Mouse (Mus musculus): ENCODE measurements around the gene Fam173a. TPM values are rescaled to one million over a fixed set of nuclear protein-coding genes. Genes with fewer than 3 reads are reported as not detected.
"Not testable (repeated sequence)": the region's sequence is repeated elsewhere in the genome, so short reads cannot be mapped to it uniquely, and the experiment has no call there.

Gene Fam173a
- polyA plus RNA-seq, 1 experiment from 2014 or later: 62.2 TPM

DNA sequence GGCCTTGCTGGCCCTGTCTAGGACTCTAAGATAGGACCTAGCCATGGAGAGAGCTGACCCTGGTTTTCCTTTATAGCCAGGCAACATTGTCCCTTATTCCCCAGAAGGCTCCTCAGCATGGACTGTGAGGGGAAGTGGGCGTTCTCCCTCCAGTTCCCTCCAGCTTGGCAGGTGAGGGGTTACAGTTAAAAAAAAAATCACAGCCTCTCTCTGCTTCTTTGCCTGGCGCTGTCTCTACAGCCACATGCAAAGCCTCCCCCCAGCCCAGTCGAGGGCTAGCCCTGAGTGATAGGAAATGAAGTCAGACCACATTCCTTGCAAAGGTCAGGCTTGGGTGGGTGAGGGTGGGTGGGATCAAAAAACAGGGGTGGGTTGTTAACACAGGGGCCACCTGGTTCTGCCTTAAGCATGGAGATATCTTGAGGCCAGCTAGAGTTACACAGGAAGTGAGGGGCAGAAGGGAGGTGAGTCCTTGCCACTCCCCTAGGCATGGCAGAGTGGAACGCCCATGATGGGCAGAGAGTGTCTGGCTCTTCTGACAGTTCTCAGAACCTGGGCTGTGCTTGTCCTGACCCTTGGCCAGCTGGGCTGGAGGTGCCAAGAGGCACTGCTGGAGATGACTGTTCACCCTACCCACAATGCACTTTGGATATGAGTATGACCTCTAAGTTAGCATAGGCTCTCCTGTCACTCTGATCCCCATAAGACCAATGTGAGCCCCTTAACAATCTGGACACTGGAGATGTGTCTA lies 36.9 kb downstream of the Fam173a start:
- H3K4me3 ChIP-seq: no peak overlapping the region
- WGBS: 24% methylated on average over 4 of the region's 4 CpGs
- H3K27ac ChIP-seq (replicated peaks): peak overlapping the region; percentile 51
- H3K27me3 ChIP-seq (replicated peaks): peaks cover 28% of the 10 kb centered on the region; the same call in 1 of the 2 replicates
- peaks cover 24% of the 10 kb centered on the region for H3K4me1 ChIP-seq
- H3K9ac ChIP-seq: no peak overlapping the region
- no peaks in the 10 kb centered on the region for H3K36me3 ChIP-seq
- no peaks in the 10 kb centered on the region for H3K9me3 ChIP-seq
- ATAC-seq (ENCODE audit: extremely low read depth, insufficient number of reproducible peaks, low FRiP score, low TSS enrichment): no peak
- no peak overlapping the region for H3K4me2 ChIP-seq

DNA sequence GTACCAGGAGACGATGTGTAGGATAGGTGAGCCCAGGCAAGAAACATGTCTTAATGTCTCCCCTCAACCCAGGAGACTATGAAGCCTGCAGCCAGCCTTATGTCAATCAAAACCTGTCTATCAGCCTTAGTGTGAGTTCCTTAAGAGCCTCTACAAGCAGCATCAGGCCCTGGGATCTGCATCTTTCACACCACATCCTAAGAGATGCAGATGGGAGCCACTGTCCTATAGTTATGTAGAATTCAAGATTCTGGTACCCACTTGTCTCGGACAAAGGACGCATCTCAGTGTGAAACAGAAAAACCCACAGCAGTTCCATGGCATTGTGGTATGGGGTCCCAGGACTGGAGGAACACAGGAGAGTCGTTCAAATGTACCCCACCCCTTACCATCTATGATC lies 37.6 kb downstream of the Fam173a start:
- H3K4me3 ChIP-seq: no peak overlapping the region
- H3K27me3 ChIP-seq (replicated peaks): peaks cover 26% of the 10 kb centered on the region; the same call in 1 of the 2 replicates
- no peaks in the 10 kb centered on the region for H3K9me3 ChIP-seq
- H3K36me3 ChIP-seq: no peaks in the 10 kb centered on the region
- WGBS: 80% methylated on average over 4 of the region's 4 CpGs
- H3K4me2 ChIP-seq: no peak overlapping the region
- H3K4me1 ChIP-seq: peaks cover 24% of the 10 kb centered on the region
- no peak overlapping the region for H3K27ac ChIP-seq (replicated peaks)
- ATAC-seq (ENCODE audit: extremely low read depth, insufficient number of reproducible peaks, low FRiP score, low TSS enrichment): no peak
- H3K9ac ChIP-seq: no peak overlapping the region

DNA sequence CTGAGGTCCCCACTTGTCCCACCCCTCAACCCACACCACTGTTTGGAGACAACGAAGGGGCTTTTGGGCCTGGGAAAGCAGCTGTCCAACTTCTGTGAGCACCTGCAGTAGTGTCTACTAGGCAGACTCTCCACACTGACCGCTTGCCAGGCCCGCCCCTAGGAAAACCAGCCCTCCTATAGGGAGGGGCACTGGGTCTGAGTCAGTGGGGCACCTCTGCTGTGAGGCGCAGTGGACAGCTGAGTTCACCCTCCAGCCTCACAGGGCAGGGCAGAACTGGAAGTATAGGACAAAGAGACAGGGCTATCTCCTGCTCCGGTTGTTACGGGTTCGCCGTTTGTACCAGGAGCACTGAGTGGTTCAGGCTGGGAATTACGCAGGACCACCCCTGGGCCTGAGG lies 38.5 kb downstream of the Fam173a start, which contains the start of gene Msln:
Msln (minus strand) TSS at position 138 of the 400 bp plus-strand sequence.
- no peaks in the 10 kb centered on the region for H3K9me3 ChIP-seq
- H3K4me3 ChIP-seq: no peak within 1 kb of the TSS
- H3K27ac ChIP-seq (replicated peaks): no peak within 1 kb of the TSS
- H3K4me1 ChIP-seq: peaks cover 24% of the 10 kb centered on the region
- 73% methylated on average over 9 of the region's 9 CpGs for WGBS
- H3K9ac ChIP-seq: peak within 1 kb of the TSS; percentile 2; the same call in 1 of the 2 replicates
- no peak within 1 kb of the TSS for H3K4me2 ChIP-seq
- ATAC-seq (ENCODE audit: extremely low read depth, insufficient number of reproducible peaks, low FRiP score, low TSS enrichment): no peak
- H3K27me3 ChIP-seq (replicated peaks): peaks cover 18% of the 10 kb centered on the region; the same call in 1 of the 2 replicates
- no peaks in the 10 kb centered on the region for H3K36me3 ChIP-seq

DNA sequence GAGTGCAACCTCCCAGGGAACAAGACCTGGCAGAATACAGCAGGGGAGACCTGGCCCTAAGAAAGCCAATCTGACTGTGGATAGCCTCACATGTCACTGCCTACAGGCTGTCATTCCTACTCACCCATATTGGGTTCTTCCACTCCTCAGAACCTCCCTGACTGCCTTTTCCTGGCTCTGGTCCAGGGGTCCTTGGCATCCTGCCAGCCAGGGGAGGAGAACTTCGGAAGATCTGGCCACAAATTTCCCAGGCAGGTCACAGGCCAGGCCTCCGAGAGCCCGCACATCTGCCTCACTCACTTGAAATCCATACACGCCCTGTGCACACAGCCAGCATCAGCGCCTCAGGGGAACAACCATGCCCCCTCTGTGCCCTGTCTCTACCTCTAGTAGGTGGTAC lies 41.3 kb downstream of the Fam173a start:
- H3K27me3 ChIP-seq (replicated peaks): peaks cover 3% of the 10 kb centered on the region; the same call in 1 of the 2 replicates
- H3K4me2 ChIP-seq: no peak overlapping the region
- no peak for ATAC-seq (ENCODE audit: extremely low read depth, insufficient number of reproducible peaks, low FRiP score, low TSS enrichment)
- H3K36me3 ChIP-seq: no peaks in the 10 kb centered on the region
- peak overlapping the region; percentile 28; the same call in 1 of the 2 replicates for H3K9ac ChIP-seq
- no peak overlapping the region for H3K4me3 ChIP-seq
- H3K9me3 ChIP-seq: no peaks in the 10 kb centered on the region
- WGBS: 13% methylated on average over 5 of the region's 5 CpGs
- H3K4me1 ChIP-seq: peaks cover 20% of the 10 kb centered on the region
- H3K27ac ChIP-seq (replicated peaks): no peak overlapping the region

GRCm38 (mm10) chr17:25749314-25749713 lies 43.4 kb downstream of the Fam173a start:
- peaks cover 8% of the 10 kb centered on the region for H3K27me3 ChIP-seq (replicated peaks)
- H3K36me3 ChIP-seq: no peaks in the 10 kb centered on the region
- peaks cover 9% of the 10 kb centered on the region for H3K4me1 ChIP-seq
- no peak overlapping the region for H3K27ac ChIP-seq (replicated peaks)
- no peak overlapping the region for H3K4me3 ChIP-seq
- no peaks in the 10 kb centered on the region for H3K9me3 ChIP-seq
- WGBS: 70% methylated on average over 6 of the region's 6 CpGs
- H3K4me2 ChIP-seq: no peak overlapping the region
- ATAC-seq (ENCODE audit: extremely low read depth, insufficient number of reproducible peaks, low FRiP score, low TSS enrichment): no peak
- no peak overlapping the region for H3K9ac ChIP-seq

DNA sequence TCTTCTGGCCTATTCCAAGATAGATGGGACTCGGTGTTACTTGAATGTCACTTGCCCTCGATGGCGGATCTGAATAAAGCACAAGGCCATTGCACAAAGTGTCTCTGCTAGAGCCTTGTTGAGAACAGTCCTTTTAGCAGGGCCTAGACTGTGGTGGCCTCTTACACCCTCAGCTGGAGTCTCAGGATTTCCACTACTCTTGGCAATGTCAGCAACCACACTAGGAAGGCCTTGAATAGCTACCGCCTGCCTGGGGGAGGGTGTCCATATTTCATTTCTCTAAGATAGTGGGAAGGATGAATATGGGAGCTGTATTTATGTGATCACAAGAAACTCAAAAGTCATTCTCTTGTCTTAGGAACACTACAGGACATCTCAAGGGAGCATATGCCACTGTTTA lies 44.5 kb downstream of the Fam173a start:
- no peak overlapping the region for H3K4me3 ChIP-seq
- peaks cover 11% of the 10 kb centered on the region for H3K27me3 ChIP-seq (replicated peaks)
- no peak overlapping the region for H3K9ac ChIP-seq
- 86% methylated on average over 4 of the region's 4 CpGs for WGBS
- no peak for ATAC-seq (ENCODE audit: extremely low read depth, insufficient number of reproducible peaks, low FRiP score, low TSS enrichment)
- peaks cover 9% of the 10 kb centered on the region for H3K4me1 ChIP-seq
- no peak overlapping the region for H3K4me2 ChIP-seq
- H3K27ac ChIP-seq (replicated peaks): no peak overlapping the region
- H3K9me3 ChIP-seq: no peaks in the 10 kb centered on the region
- no peaks in the 10 kb centered on the region for H3K36me3 ChIP-seq

- no peaks in the 10 kb centered on the region for H3K4me1 ChIP-seq
- no peak for ATAC-seq (ENCODE audit: extremely low read depth, insufficient number of reproducible peaks, low FRiP score, low TSS enrichment)
- WGBS: 73% methylated on average over 10 of the region's 10 CpGs
Observed at GRCm38 (mm10) chr17:25744311-25744710, 48.4 kb downstream of the Fam173a start.

DNA sequence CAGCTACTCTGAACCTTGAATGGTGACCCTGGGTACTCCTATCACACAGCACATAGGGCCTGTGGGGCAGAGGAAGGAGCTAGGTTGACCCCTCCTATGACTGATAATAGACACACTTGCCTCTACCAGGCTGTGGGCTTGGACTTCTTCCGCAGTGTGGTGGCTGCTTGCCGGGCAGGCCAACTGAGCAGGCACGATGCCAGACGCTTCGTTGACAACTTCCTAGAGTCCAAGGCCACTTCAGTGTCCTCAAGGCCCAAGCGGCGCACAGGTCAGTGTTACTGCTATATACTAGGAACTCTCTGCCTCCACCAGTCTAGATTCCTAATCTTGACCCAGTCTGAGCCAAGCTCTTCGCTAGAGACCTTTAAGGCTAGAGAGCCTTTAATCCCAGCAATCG lies 48.9 kb downstream of the Fam173a start:
- Histone ChIP-seq H3K27me3 (replicated peaks) (peaks cover 34% of the 10 kb centered on the region), H3K4me1 (no peaks in the 10 kb centered on the region), H3K9me3 (no peaks in the 10 kb centered on the region), H3K27ac (replicated peaks) (no peak overlapping the region), H3K9ac (no peak overlapping the region), H3K4me3 (no peak overlapping the region), H3K4me2 (no peak overlapping the region), H3K36me3 (no peaks in the 10 kb centered on the region)
- WGBS: 84% methylated on average over 9 of the region's 9 CpGs
- ATAC-seq (ENCODE audit: extremely low read depth, insufficient number of reproducible peaks, low FRiP score, low TSS enrichment): no peak

More at GRCm38 (mm10) chr17:25744311-25744710, 48.4 kb downstream of the Fam173a start:
- Histone ChIP-seq H3K4me3 (no peak overlapping the region), H3K4me2 (no peak overlapping the region), H3K36me3 (no peaks in the 10 kb centered on the region), H3K27ac (replicated peaks) (no peak overlapping the region), H3K27me3 (replicated peaks) (peaks cover 29% of the 10 kb centered on the region), H3K9me3 (no peaks in the 10 kb centered on the region), H3K9ac (no peak overlapping the region)

DNA sequence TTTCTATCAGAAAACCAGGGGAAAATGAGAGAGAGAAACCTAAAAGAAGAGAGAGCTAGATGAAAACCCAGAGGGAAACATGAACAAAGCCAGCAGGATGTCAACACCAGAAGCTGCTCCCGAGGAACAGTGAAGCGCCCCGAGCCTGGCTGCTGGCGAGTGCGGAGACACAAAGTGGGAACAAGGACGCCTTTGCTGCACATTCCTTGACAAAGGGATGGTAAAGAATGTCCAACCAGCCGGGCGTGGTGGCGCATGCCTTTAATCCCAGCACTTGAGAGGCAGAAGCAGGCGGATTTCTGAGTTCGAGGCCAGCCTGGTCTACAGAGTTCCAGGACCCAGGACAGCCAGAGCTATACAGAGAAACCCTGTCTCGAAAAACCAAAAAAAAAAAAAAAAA lies 51.2 kb downstream of the Fam173a start:
- not testable (repeated sequence) for H3K36me3 ChIP-seq; H3K4me2 ChIP-seq; H3K9me3 ChIP-seq; H3K27ac ChIP-seq (replicated peaks); H3K9ac ChIP-seq; H3K4me1 ChIP-seq; H3K4me3 ChIP-seq; ATAC-seq (ENCODE audit: extremely low read depth, insufficient number of reproducible peaks, low FRiP score, low TSS enrichment)
- H3K27me3 ChIP-seq (replicated peaks): peaks cover 43% of the 10 kb centered on the region
- 64% methylated on average over 12 of the region's 12 CpGs for WGBS

Small RNAs within 50 kb of the gene (microRNA-seq; reads per million reads assigned to microRNA genes)
- gene Gm25083 (not detected), gene Mir3082 (1.0 reads per million), gene Mir6966 (not detected)

Other genes starting within 250 kb of the Fam173a start
- 0.53 and 1.5 TPM in 2 replicates for gene Sox8, start 222.2 kb downstream of the Fam173a start, polyA plus RNA-seq (2015; fragmentation: Nextera tagmentation; extraction: Ambion mirVana)
- 30.2 and 35.7 TPM in 2 replicates for gene Lmf1, start 213.8 kb downstream of the Fam173a start, polyA plus RNA-seq (2015; fragmentation: Nextera tagmentation; extraction: Ambion mirVana)
- gene Gng13, start 75.7 kb downstream of the Fam173a start, polyA plus RNA-seq (2015; fragmentation: Nextera tagmentation; extraction: Ambion mirVana): 3.2 and 3.4 TPM in 2 replicates
- gene Chtf18, start 65.5 kb downstream of the Fam173a start, polyA plus RNA-seq (2015; fragmentation: Nextera tagmentation; extraction: Ambion mirVana): 18.8 and 20.4 TPM in 2 replicates
- gene Rpusd1, start 65.2 kb downstream of the Fam173a start, polyA plus RNA-seq (2015; fragmentation: Nextera tagmentation; extraction: Ambion mirVana): 13.3 and 13.7 TPM in 2 replicates
- not detected in 2 replicates for gene Mslnl, start 56.9 kb downstream of the Fam173a start, polyA plus RNA-seq (2015; fragmentation: Nextera tagmentation; extraction: Ambion mirVana)
- 28.7 and 32.4 TPM in 2 replicates for gene Msln, start 38.5 kb downstream of the Fam173a start, polyA plus RNA-seq (2015; fragmentation: Nextera tagmentation; extraction: Ambion mirVana)
- 27.1 and 30.6 TPM in 2 replicates for gene Narfl, start 19.1 kb downstream of the Fam173a start, polyA plus RNA-seq (2015; fragmentation: Nextera tagmentation; extraction: Ambion mirVana)
- 50.2 and 51.3 TPM in 2 replicates for gene Haghl, start 7.2 kb downstream of the Fam173a start, polyA plus RNA-seq (2015; fragmentation: Nextera tagmentation; extraction: Ambion mirVana)
- gene Ccdc78, start 6.3 kb downstream of the Fam173a start, polyA plus RNA-seq (2015; fragmentation: Nextera tagmentation; extraction: Ambion mirVana): 0.09 and 0.17 TPM in 2 replicates
- 0.84 TPM in 1 of 2 replicates, not detected in the other for gene AC134908.4, start 2.8 kb upstream of the Fam173a start, polyA plus RNA-seq (2015; fragmentation: Nextera tagmentation; extraction: Ambion mirVana)
- 28.1 and 28.9 TPM in 2 replicates for gene Metrn, start 4.2 kb upstream of the Fam173a start, polyA plus RNA-seq (2015; fragmentation: Nextera tagmentation; extraction: Ambion mirVana)
- gene Fbxl16, start 16.2 kb upstream of the Fam173a start, polyA plus RNA-seq (2015; fragmentation: Nextera tagmentation; extraction: Ambion mirVana): 1.0 and 1.1 TPM in 2 replicates
- gene Wdr24, start 30.7 kb upstream of the Fam173a start, polyA plus RNA-seq (2015; fragmentation: Nextera tagmentation; extraction: Ambion mirVana): 14.2 and 15.1 TPM in 2 replicates
- gene Jmjd8, start 36.0 kb upstream of the Fam173a start, polyA plus RNA-seq (2015; fragmentation: Nextera tagmentation; extraction: Ambion mirVana): 36.7 and 37.4 TPM in 2 replicates
- 287 and 324 TPM in 2 replicates for gene Stub1, start 40.5 kb upstream of the Fam173a start, polyA plus RNA-seq (2015; fragmentation: Nextera tagmentation; extraction: Ambion mirVana)
- 0.45 and 0.98 TPM in 2 replicates for gene Rhbdl1, start 44.4 kb upstream of the Fam173a start, polyA plus RNA-seq (2015; fragmentation: Nextera tagmentation; extraction: Ambion mirVana)
- 2.3 and 2.4 TPM in 2 replicates for gene Gm20683, start 48.9 kb upstream of the Fam173a start, polyA plus RNA-seq (2015; fragmentation: Nextera tagmentation; extraction: Ambion mirVana)
- 18.3 and 22.1 TPM in 2 replicates for gene Rhot2, start 52.0 kb upstream of the Fam173a start, polyA plus RNA-seq (2015; fragmentation: Nextera tagmentation; extraction: Ambion mirVana)
- 12.3 and 15.1 TPM in 2 replicates for gene Wdr90, start 68.6 kb upstream of the Fam173a start, polyA plus RNA-seq (2015; fragmentation: Nextera tagmentation; extraction: Ambion mirVana)
- gene Mcrip2, start 75.9 kb upstream of the Fam173a start, polyA plus RNA-seq (2015; fragmentation: Nextera tagmentation; extraction: Ambion mirVana): 159 and 173 TPM in 2 replicates
- gene Mettl26, start 82.2 kb upstream of the Fam173a start, polyA plus RNA-seq (2015; fragmentation: Nextera tagmentation; extraction: Ambion mirVana): 35.7 and 43.2 TPM in 2 replicates
- gene Wfikkn1, start 88.0 kb upstream of the Fam173a start, polyA plus RNA-seq (2015; fragmentation: Nextera tagmentation; extraction: Ambion mirVana): 0.23 and 0.38 TPM in 2 replicates
- gene Rab40c, start 126.8 kb upstream of the Fam173a start, polyA plus RNA-seq (2015; fragmentation: Nextera tagmentation; extraction: Ambion mirVana): 16.1 and 16.4 TPM in 2 replicates
- gene Pigq, start 152.0 kb upstream of the Fam173a start, polyA plus RNA-seq (2015; fragmentation: Nextera tagmentation; extraction: Ambion mirVana): 60.4 and 62.1 TPM in 2 replicates
- gene Nhlrc4, start 152.1 kb upstream of the Fam173a start, polyA plus RNA-seq (2015; fragmentation: Nextera tagmentation; extraction: Ambion mirVana): 0.06 TPM in 1 of 2 replicates, not detected in the other
- 0.13 and 0.15 TPM in 2 replicates for gene A930017K11Rik, start 159.7 kb upstream of the Fam173a start, polyA plus RNA-seq (2015; fragmentation: Nextera tagmentation; extraction: Ambion mirVana)
- gene Capn15, start 192.9 kb upstream of the Fam173a start, polyA plus RNA-seq (2015; fragmentation: Nextera tagmentation; extraction: Ambion mirVana): 9.3 and 10.6 TPM in 2 replicates

Measured in heart, embryonic 13.5 days (tissue).